Mouse (Mus musculus) C2C12 (cell line): ENCODE data around the gene Il3ra. TPM values are rescaled to one million over a fixed set of nuclear protein-coding genes. Genes with fewer than 3 reads are reported as not detected.

Source experiments
- H3K27me3 ChIP-seq: one replicate; pipeline ENCODE4 v1.6.1; 2011; ENCODE audit not compliant: control insufficient read depth, insufficient read depth, insufficient read length
- H3K36me3 ChIP-seq: one replicate; pipeline ENCODE4 v1.6.1; 2011; ENCODE audit not compliant: control insufficient read depth, insufficient read depth
- H3K4me3 ChIP-seq: one replicate; pipeline ENCODE4 v1.5.1; 2011; ENCODE audit warnings: mild to moderate bottlenecking, control low read depth; ENCODE audit not compliant: poor library complexity, insufficient read depth, severe bottlenecking
- H3K79me2 ChIP-seq: one replicate; pipeline ENCODE4 v1.6.1; 2011; ENCODE audit not compliant: control insufficient read depth, insufficient read depth
- H3K79me3 ChIP-seq: one replicate; pipeline ENCODE4 v1.6.1; 2011; ENCODE audit warnings: low read depth, control low read depth
- H3ac ChIP-seq: one replicate; pipeline ENCODE3; 2011; ENCODE audit warnings: low read depth; ENCODE audit not compliant: control insufficient read depth, insufficient read length
- CEBPB ChIP-seq: IDR thresholded peaks from one replicate; pipeline ENCODE4 v1.6.1; 2011; ENCODE audit warnings: low read depth, mild to moderate bottlenecking, control low read depth, moderate library complexity
- CTCF ChIP-seq: IDR thresholded peaks from one replicate; pipeline ENCODE4 v1.5.1; 2011; ENCODE audit not compliant: control insufficient read depth, insufficient read depth, insufficient read length
- FOSL1 ChIP-seq: IDR thresholded peaks from one replicate; pipeline ENCODE4 v1.8.0; 2011; ENCODE audit warnings: mild to moderate bottlenecking, low read length; ENCODE audit not compliant: poor library complexity, insufficient read depth, severe bottlenecking
- MAX ChIP-seq: IDR thresholded peaks from one replicate; pipeline ENCODE4 v1.6.1; 2011; ENCODE audit warnings: mild to moderate bottlenecking, control low read depth
- MYOD1 ChIP-seq: IDR thresholded peaks from one replicate; pipeline ENCODE4 v1.6.1; 2011; ENCODE audit warnings: low read depth; ENCODE audit not compliant: control insufficient read depth, insufficient read length
- MYOG ChIP-seq: IDR thresholded peaks from one replicate; pipeline ENCODE4 v1.6.1; 2011; ENCODE audit not compliant: control insufficient read depth, insufficient read length; ENCODE audit errors: extremely low read depth
- USF1 ChIP-seq: IDR thresholded peaks from one replicate; pipeline ENCODE4 v1.6.1; 2011; ENCODE audit warnings: low read depth, mild to moderate bottlenecking, control low read depth, moderate library complexity
- long read RNA-seq, 2 experiments: library from polyadenylated mRNA; unstranded; transcript quantifications; one replicate each; pipeline ENCODE4 v2.0.0; 2019 to 2020
- polyA plus RNA-seq: library from polyadenylated mRNA; unstranded; fragments of >200 nt; fragmentation: generic; extraction: Trizol; gene quantifications from one replicate; pipeline ENCODE4 v1.2.1, GENCODE M21; 2012; ENCODE audit warnings: missing spikeins

The Il3ra gene
- 22.8 TPM for polyA plus RNA-seq
- long read RNA-seq, experiment 1, partial matches to known transcripts, result 7 of 14 reads
- long read RNA-seq, experiment 1, other reads (novel, unspliced or antisense), result 7 of 14 reads
- long read RNA-seq, experiment 2, partial matches to known transcripts, result 2 of 18 reads
- long read RNA-seq, experiment 2, other reads (novel, unspliced or antisense), result 15 of 18 reads

GRCm38 (mm10) chr14:14345948-14346812 is at the start of gene Il3ra:
Gene Il3ra (plus strand): TSS chr14:14346275.
- TF ChIP-seq MAX, result no peak
- TF ChIP-seq FOSL1, result no peak
- TF ChIP-seq USF1, result no peak
- peak; percentile 63 for TF ChIP-seq CEBPB
- no peak for TF ChIP-seq MYOD1
- no peak for TF ChIP-seq CTCF
- H3K36me3 ChIP-seq, result no peaks in the 10 kb centered on the region
- no peaks in the 10 kb centered on the region for H3K27me3 ChIP-seq
- H3K79me2 ChIP-seq, result no peaks in the 10 kb centered on the region
- peak within 1 kb of the TSS; percentile 64 for H3ac ChIP-seq
- H3K79me3 ChIP-seq, result no peaks in the 10 kb centered on the region
- H3K4me3 ChIP-seq, result peak within 1 kb of the TSS; percentile 46

- Histone ChIP-seq H3K27me3 (no peaks in the 10 kb centered on the region), H3ac (no peak overlapping the region), H3K36me3 (no peaks in the 10 kb centered on the region), H3K79me3 (no peaks in the 10 kb centered on the region), H3K4me3 (no peak overlapping the region), H3K79me2 (no peaks in the 10 kb centered on the region)
- no peak for TF ChIP-seq MYOD1
- TF ChIP-seq CTCF, result no peak
- no peak for TF ChIP-seq MAX
- no peak for TF ChIP-seq FOSL1
- TF ChIP-seq USF1, result no peak
- TF ChIP-seq MYOG, result no peak
- no peak for TF ChIP-seq CEBPB
Measured at GRCm38 (mm10) chr14:14308938-14309337, 37.1 kb upstream of the Il3ra start.

- Histone ChIP-seq H3K27me3 (no peaks in the 10 kb centered on the region), H3K79me2 (no peaks in the 10 kb centered on the region), H3K4me3 (no peak overlapping the region), H3K36me3 (no peaks in the 10 kb centered on the region), H3ac (no peak overlapping the region), H3K79me3 (no peaks in the 10 kb centered on the region)
- no peak for TF ChIP-seq USF1
- TF ChIP-seq MAX, result no peak
- no peak for TF ChIP-seq CEBPB
- no peak for TF ChIP-seq CTCF
- TF ChIP-seq MYOD1, result no peak
- no peak for TF ChIP-seq MYOG
- no peak for TF ChIP-seq FOSL1
Measured at GRCm38 (mm10) chr14:14309416-14309815, 36.7 kb upstream of the Il3ra start.

DNA sequence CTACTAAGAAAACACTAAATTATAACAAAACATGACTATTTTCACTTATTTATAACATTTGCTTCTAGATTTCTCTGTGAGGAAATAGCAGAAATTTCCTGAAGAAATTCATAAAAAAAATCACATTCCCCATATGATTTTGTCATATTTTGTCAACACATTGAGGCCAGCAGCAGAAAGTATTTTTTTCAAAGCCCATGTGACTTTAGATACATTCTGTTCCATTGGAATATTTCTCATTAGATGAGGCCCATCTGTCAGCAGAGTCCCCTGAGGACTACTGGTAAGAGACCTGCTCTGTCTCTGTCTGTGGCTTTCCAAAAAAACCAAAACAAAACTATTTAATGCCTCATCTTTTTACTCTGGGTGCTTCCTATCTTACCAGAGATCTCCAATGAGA is 23.5 kb upstream of the Il3ra start, which contains the start of gene Olfr31:
Olfr31 (plus strand) TSS at position 301 of the 400 bp plus-strand sequence.
- Histone ChIP-seq H3K36me3 (no peaks in the 10 kb centered on the region), H3K79me2 (no peaks in the 10 kb centered on the region), H3ac (no peak within 1 kb of the TSS), H3K27me3 (no peaks in the 10 kb centered on the region), H3K79me3 (no peaks in the 10 kb centered on the region), H3K4me3 (no peak within 1 kb of the TSS)
- TF ChIP-seq MYOD1 (no peak), FOSL1 (no peak), CEBPB (no peak), CTCF (no peak), USF1 (no peak)

DNA sequence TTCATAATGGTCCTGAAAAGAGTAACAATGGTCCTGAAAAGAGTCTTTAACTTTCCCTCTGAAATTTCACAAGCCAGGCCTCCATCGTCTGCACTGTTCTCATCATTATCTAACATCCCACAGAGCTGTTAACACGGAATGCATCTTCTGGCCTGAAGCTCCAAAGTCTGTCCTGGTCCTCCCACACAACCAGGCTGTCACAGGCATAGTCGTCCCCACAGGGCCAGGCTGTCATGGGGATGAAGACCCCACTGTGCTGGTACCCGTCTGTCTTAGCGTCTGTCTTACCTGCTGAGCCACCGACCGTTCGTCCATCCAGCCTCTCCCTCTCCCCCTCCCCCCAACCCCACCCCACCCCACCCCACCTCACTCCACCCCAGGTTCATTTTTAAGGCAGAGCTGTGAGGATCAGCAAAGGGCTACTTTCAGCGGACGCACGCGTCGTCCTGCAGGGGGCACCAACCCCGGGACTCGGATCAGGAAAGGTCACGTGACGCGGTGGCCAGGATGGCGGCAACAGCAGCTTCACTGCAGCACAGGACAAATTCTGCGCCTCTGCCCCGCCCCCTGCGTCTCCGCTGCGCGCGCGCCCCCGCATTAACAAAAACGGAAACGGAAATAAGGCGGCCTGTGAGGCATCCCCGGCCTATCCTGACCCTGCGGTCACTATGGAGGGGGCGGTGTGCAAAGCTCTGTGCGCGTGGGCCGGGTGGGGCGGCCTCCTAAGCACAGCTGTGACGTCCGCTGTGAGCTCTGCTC is 783 bp upstream of the Il3ra start:
- Histone ChIP-seq H3K79me2 (no peaks in the 10 kb centered on the region), H3K27me3 (no peaks in the 10 kb centered on the region), H3ac (peak overlapping the region; percentile 54), H3K79me3 (no peaks in the 10 kb centered on the region), H3K36me3 (no peaks in the 10 kb centered on the region), H3K4me3 (peak overlapping the region; percentile 46)
- TF ChIP-seq CEBPB (no peak), USF1 (peak; percentile 88)

DNA sequence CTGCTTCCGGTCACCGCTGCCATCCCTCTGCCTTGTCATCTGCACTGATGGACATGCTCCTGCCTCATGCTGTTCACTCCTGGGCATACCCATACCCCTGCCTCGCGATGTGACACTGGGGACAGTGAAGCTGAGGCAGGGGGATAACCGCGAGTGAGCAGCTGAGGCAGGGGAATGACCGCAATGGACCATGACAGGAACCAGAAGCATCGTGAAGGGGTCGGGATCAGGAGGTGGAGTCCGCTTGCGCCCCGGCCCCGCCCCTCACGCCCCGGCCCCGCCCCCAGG is 682 bp downstream of the Il3ra start:
- peak overlapping the region; percentile 64 for H3ac ChIP-seq
- no peaks in the 10 kb centered on the region for H3K79me2 ChIP-seq
- H3K36me3 ChIP-seq, result no peaks in the 10 kb centered on the region
- no peaks in the 10 kb centered on the region for H3K27me3 ChIP-seq
- H3K4me3 ChIP-seq, result peak overlapping the region; percentile 38
- TF ChIP-seq CEBPB, result no peak
- no peak for TF ChIP-seq MAX
- no peak for TF ChIP-seq CTCF
- no peak for TF ChIP-seq MYOD1
- TF ChIP-seq USF1, result no peak
- TF ChIP-seq FOSL1, result no peak
- no peak for TF ChIP-seq MYOG
- H3K79me3 ChIP-seq, result no peaks in the 10 kb centered on the region
